Mouse (Mus musculus): ENCODE measurements at regions not wholly inside any gene's neighbourhood (a gene's known extent, or its start where the extent isn't known, plus 50 kb on each side); places are given as distances from the start of the nearest gene placed in this dataset.
A peak's percentile ranks its signal among the peaks of the same experiment; 100 is the strongest.

DNA sequence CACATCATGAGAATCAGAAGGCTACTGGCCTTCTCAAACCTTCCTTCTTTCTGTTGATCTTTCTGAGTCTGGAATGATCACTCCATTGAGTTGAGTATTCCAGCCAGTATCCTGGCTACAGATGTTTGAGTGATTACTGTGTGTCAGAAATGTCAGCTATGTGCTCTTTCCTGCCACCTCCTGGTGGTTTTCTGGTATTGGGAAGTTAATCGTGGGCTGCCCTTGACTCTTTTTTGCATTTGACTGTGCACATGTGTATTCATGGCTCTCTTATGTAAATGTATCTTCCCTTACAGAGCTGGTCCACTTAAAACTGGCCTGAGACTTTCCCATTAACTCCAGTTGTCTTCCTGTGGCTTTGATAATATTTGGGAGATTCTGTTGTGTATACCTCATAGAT, 86.6 kb upstream of the Vmn1r26 start:
- peak; percentile 27; the same call in 1 of the 2 replicates for ATAC-seq (replicated peaks; ENCODE audit: poor library complexity, severe bottlenecking)

Measured in granulocyte monocyte progenitor cell, adult 5-6 weeks (primary cell).